Mouse (Mus musculus): ENCODE results near the gene Rraga. TPM values are rescaled to one million over a fixed set of nuclear protein-coding genes. Genes with fewer than 3 reads are reported as not detected.
"Not testable (repeated sequence)": the region's sequence is repeated elsewhere in the genome, so short reads cannot be mapped to it uniquely, and the experiment has no call there.

Gene Rraga
- total RNA-seq, 2 experiments from 2014 or later, result 110 to 118 TPM

GRCm38 (mm10) chr4:86588236-86588635 is 12.8 kb downstream of the Rraga start:
- DNase-seq, result peak in 1 of 2 experiments; percentile 15

- no peak for DNase-seq
Measured at GRCm38 (mm10) chr4:86591304-86591703, 15.8 kb downstream of the Rraga start.

DNA sequence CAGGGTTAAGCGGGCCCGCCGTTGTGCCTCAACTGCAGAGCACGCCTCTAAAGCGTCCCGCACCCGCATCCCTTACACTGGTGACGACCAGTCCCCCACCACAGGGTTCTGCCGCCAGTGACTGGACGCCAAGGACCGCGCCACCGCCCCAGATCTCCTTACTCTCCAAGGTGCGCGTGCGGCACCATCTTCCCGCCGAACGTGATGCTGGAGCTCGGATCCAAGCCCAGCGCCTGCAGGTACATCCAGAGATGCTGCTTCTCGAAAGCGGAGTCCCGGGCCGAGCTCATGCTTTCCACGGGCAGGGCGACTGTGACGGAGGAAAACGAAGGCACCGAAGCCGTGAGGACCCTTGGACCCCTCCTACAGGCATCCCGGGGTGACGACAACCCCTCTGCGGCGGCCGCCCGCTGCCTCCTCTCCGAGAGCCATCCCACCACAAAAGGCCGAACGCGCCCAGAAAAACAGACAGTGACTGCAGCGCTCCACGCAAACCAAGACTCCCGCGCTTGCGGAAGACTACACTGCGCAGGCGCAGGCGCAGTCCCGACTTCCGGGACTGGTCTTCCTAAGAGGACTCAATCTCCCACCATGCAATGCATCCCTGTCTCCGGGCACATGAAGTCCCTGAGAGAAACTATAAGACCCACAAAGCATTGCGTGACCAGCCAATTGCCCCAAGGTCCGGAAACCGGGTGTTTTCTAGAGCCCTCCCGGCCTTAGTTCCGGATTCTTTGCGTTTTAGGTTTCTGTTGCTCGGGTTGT is 36.2 kb downstream of the Rraga start, which contains the start of gene Haus6:
Gene Haus6, minus strand, starts transcription at position 532 of the 765 bp plus-strand sequence.
- peak; percentile 93 for DNase-seq

GRCm38 (mm10) chr4:86612289-86612620 is 36.8 kb downstream of the Rraga start:
- no peak for DNase-seq

- no peak for DNase-seq
Measured at GRCm38 (mm10) chr4:86620506-86620905, 45.0 kb downstream of the Rraga start.

GRCm38 (mm10) chr4:86622116-86622515 is 46.6 kb downstream of the Rraga start:
- no peak for DNase-seq

DNA sequence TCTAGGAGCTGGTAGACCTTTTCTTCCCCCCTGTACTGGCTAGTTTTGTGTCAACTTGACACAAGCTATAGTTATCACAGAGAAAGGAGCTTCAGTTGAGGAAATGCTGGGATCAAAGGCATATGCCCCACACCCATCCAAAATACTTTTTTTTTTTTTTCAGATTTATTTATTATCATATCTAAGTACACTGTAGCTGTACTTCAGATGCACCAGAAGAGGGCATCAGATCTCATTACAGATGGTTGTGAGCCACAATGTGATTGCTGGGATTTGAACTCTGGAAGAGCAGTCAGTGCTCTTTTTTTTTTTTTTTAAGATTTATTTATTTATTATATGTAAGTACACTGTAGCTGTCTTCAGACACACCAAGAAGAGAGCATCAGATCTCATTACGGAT is 47.1 kb downstream of the Rraga start:
- not testable (repeated sequence) for DNase-seq

GRCm38 (mm10) chr4:86625463-86625862 is 50.0 kb downstream of the Rraga start:
- no peak for DNase-seq

- not testable (repeated sequence) for DNase-seq
Measured at GRCm38 (mm10) chr4:86626496-86626895, 51.0 kb downstream of the Rraga start.

Other genes with a start within 250 kb of the Rraga start
- not detected for gene Saxo1, start 17.3 kb upstream of the Rraga start, total RNA-seq (2021)
- 10 to 100 TPM; 10.2 to 12.2 TPM for gene Haus6, start 36.4 kb downstream of the Rraga start, total RNA-seq (2021)
- gene Plin2, start 94.4 kb downstream of the Rraga start, total RNA-seq (2021), result 100 to 1,000 TPM; 347 to 417 TPM
- 10 to 100 TPM; 48.2 to 55.4 TPM for gene Dennd4c, start 172.9 kb downstream of the Rraga start, total RNA-seq (2021)

All from adrenal gland, postnatal 36 days (tissue).